Mouse (Mus musculus) spleen, adult 2 months (tissue): ENCODE results near the gene Stx1b.

ENCODE experiments used
- CTCF ChIP-seq: fragments of 200-500 bp; IDR thresholded peaks from 2 replicates; pipeline ENCODE4 v1.5.1; 2011; ENCODE audit warnings: mild to moderate bottlenecking, inconsistent platforms; ENCODE audit not compliant: insufficient read depth, insufficient read length, insufficient replicate concordance; ENCODE audit errors: extremely low read depth
- POLR2A ChIP-seq: fragments of 200-500 bp; IDR thresholded peaks from 2 replicates; pipeline ENCODE4 v1.6.1; 2011; ENCODE audit warnings: low read depth, low read length, inconsistent platforms

- TF ChIP-seq POLR2A (no peak), CTCF (no peak)
Observed at GRCm38 (mm10) chr7:127768997-127769593, 55.3 kb downstream of the Stx1b start.
